Mouse (Mus musculus): Measurements from ENCODE around the gene Wtap. TPM values are rescaled to one million over a fixed set of nuclear protein-coding genes. Genes with fewer than 3 reads are reported as not detected.
A peak's percentile ranks its signal among the peaks of the same experiment; 100 is the strongest.
"Not testable (repeated sequence)": the region's sequence is repeated elsewhere in the genome, so short reads cannot be mapped to it uniquely, and the experiment has no call there.

The Wtap gene
- 42.0 and 42.4 TPM in 2 replicates for polyA plus RNA-seq (2015; fragmentation: Nextera tagmentation; extraction: Ambion mirVana)

DNA sequence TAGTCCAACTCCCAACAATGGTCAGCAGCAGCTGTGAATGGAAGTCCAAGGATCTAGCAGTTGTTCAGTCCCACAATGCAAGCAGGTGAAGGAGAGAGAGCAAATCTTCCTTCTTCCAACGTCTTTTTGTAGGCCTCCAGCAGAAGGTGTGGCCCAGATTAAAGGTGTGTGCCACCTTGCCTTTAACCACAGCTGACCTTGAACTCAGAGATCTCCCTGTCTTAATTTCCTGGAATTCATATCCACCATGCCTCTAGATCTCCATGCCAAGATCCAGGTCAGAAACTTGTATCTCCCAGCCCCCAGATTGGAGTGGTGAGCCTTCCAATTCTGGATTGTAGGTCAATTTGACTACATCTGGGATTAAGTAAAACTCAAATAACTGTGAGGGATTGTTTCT lies at the start of gene Wtap:
Gene Wtap, minus strand, starts transcription at position 101 of the 400 bp plus-strand sequence.
- H3K4me1 ChIP-seq (ENCODE audit: control insufficient read depth, low read depth, low read length): peaks cover 4% of the 10 kb centered on the region
- no peaks in the 10 kb centered on the region for H3K36me3 ChIP-seq (ENCODE audit: control insufficient read depth, insufficient read depth)
- peak within 1 kb of the TSS; percentile 67 for H3K4me2 ChIP-seq (ENCODE audit: low read depth, low read length)
- H3K27me3 ChIP-seq (ENCODE audit: control insufficient read depth, insufficient read depth, low read depth, low read length): no peaks in the 10 kb centered on the region
- WGBS (ENCODE audit: insufficient replicate concordance): 72% methylated on average over 1 of the region's 1 CpGs
- H3K9ac ChIP-seq (ENCODE audit: low read depth, low read length): peak within 1 kb of the TSS; percentile 100
- ATAC-seq (ENCODE audit: low read depth): no peak
- peak within 1 kb of the TSS; percentile 100 for H3K4me3 ChIP-seq (ENCODE audit: low read depth, low read length)
- no peaks in the 10 kb centered on the region for H3K9me3 ChIP-seq (replicated peaks; ENCODE audit: control insufficient read depth, low read length)
- peak within 1 kb of the TSS; percentile 100 for H3K27ac ChIP-seq (ENCODE audit: low read length)

DNA sequence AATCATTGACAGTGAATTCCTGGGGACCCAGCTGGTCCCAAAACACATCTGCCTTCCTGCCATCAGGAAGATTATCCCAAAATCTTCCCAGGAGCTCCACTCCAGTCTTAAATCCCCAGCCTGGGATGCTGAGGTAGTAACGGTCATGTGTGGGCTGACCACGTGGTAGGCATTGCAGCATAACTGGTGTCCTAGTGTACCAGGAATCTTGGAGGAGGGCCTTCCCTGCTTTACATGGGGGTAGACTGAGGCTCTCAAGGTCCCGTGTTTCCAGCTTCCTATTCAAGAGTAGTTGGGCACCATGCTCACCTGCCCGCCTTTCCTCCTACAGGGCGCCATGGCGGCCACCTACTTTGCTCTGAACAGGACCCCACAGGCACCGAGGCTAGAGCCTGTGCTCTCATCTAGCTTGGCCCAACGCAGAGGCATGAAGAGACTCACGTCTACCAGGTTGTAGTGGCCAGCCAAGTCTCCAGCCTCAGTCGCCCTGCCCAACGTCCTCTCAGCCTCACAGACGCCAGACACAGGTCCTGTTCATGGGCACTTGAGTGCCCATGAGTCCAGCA lies 42.7 kb upstream of the Wtap start:
- 71% methylated on average over 4 of the region's 12 CpGs for WGBS (ENCODE audit: insufficient replicate concordance)
- H3K4me1 ChIP-seq (ENCODE audit: control insufficient read depth, low read depth, low read length); H3K27me3 ChIP-seq (ENCODE audit: control insufficient read depth, insufficient read depth, low read depth, low read length); H3K27ac ChIP-seq (ENCODE audit: low read length); ATAC-seq (ENCODE audit: low read depth); H3K4me3 ChIP-seq (ENCODE audit: low read depth, low read length); H3K9me3 ChIP-seq (replicated peaks; ENCODE audit: control insufficient read depth, low read length); H3K36me3 ChIP-seq (ENCODE audit: control insufficient read depth, insufficient read depth); H3K9ac ChIP-seq (ENCODE audit: low read depth, low read length); H3K4me2 ChIP-seq (ENCODE audit: low read depth, low read length): not testable (repeated sequence)

GRCm38 (mm10) chr17:13013316-13013715 lies 19.3 kb upstream of the Wtap start:
- Histone ChIP-seq H3K4me2 (ENCODE audit: low read depth, low read length) (no peak overlapping the region), H3K36me3 (ENCODE audit: control insufficient read depth, insufficient read depth) (peaks cover 29% of the 10 kb centered on the region), H3K27me3 (ENCODE audit: control insufficient read depth, insufficient read depth, low read depth, low read length) (no peaks in the 10 kb centered on the region), H3K9ac (ENCODE audit: low read depth, low read length) (no peak overlapping the region), H3K27ac (ENCODE audit: low read length) (no peak overlapping the region), H3K4me3 (ENCODE audit: low read depth, low read length) (no peak overlapping the region), H3K4me1 (ENCODE audit: control insufficient read depth, low read depth, low read length) (peaks cover 10% of the 10 kb centered on the region), H3K9me3 (replicated peaks; ENCODE audit: control insufficient read depth, low read length) (no peaks in the 10 kb centered on the region)
- WGBS (ENCODE audit: insufficient replicate concordance): 69% methylated on average over 3 of the region's 3 CpGs
- no peak for ATAC-seq (ENCODE audit: low read depth)

GRCm38 (mm10) chr17:13009887-13010286 lies 15.9 kb upstream of the Wtap start:
- H3K36me3 ChIP-seq (ENCODE audit: control insufficient read depth, insufficient read depth): peaks cover 19% of the 10 kb centered on the region
- no peaks in the 10 kb centered on the region for H3K9me3 ChIP-seq (replicated peaks; ENCODE audit: control insufficient read depth, low read length)
- H3K4me3 ChIP-seq (ENCODE audit: low read depth, low read length): no peak overlapping the region
- H3K27ac ChIP-seq (ENCODE audit: low read length): no peak overlapping the region
- no peak overlapping the region for H3K4me2 ChIP-seq (ENCODE audit: low read depth, low read length)
- no peaks in the 10 kb centered on the region for H3K27me3 ChIP-seq (ENCODE audit: control insufficient read depth, insufficient read depth, low read depth, low read length)
- 18% methylated on average over 3 of the region's 3 CpGs for WGBS (ENCODE audit: insufficient replicate concordance)
- no peak for ATAC-seq (ENCODE audit: low read depth)
- H3K9ac ChIP-seq (ENCODE audit: low read depth, low read length): no peak overlapping the region
- peaks cover 21% of the 10 kb centered on the region for H3K4me1 ChIP-seq (ENCODE audit: control insufficient read depth, low read depth, low read length)

DNA sequence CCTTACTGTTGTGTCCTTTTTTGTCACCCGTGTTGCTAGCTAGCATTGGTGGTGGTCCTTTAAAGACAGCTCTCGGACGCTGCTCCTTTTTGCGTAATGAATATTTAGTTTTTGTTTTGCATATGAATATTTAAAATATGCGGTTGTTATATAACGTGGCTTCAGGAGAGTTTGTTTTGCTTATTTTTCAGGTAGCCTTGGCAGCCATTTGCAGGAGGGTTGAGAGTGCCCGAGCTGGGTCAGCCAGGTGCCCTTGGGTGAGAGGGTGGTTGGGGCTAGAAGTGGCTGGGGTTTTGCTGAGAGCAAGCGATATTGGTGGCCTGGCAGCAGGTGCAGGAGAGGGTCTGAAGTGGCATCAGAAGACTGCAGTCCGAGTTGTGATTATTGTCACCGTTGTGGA lies 14.6 kb upstream of the Wtap start:
- Histone ChIP-seq H3K4me3 (ENCODE audit: low read depth, low read length) (peak overlapping the region; percentile 87), H3K36me3 (ENCODE audit: control insufficient read depth, insufficient read depth) (peaks cover 11% of the 10 kb centered on the region), H3K4me2 (ENCODE audit: low read depth, low read length) (peak overlapping the region; percentile 93), H3K27ac (ENCODE audit: low read length) (peak overlapping the region; percentile 94), H3K4me1 (ENCODE audit: control insufficient read depth, low read depth, low read length) (peaks cover 21% of the 10 kb centered on the region), H3K9me3 (replicated peaks; ENCODE audit: control insufficient read depth, low read length) (no peaks in the 10 kb centered on the region), H3K27me3 (ENCODE audit: control insufficient read depth, insufficient read depth, low read depth, low read length) (no peaks in the 10 kb centered on the region), H3K9ac (ENCODE audit: low read depth, low read length) (peak overlapping the region; percentile 86)
- no peak for ATAC-seq (ENCODE audit: low read depth)
- WGBS (ENCODE audit: insufficient replicate concordance): 1% methylated on average over 10 of the region's 10 CpGs

DNA sequence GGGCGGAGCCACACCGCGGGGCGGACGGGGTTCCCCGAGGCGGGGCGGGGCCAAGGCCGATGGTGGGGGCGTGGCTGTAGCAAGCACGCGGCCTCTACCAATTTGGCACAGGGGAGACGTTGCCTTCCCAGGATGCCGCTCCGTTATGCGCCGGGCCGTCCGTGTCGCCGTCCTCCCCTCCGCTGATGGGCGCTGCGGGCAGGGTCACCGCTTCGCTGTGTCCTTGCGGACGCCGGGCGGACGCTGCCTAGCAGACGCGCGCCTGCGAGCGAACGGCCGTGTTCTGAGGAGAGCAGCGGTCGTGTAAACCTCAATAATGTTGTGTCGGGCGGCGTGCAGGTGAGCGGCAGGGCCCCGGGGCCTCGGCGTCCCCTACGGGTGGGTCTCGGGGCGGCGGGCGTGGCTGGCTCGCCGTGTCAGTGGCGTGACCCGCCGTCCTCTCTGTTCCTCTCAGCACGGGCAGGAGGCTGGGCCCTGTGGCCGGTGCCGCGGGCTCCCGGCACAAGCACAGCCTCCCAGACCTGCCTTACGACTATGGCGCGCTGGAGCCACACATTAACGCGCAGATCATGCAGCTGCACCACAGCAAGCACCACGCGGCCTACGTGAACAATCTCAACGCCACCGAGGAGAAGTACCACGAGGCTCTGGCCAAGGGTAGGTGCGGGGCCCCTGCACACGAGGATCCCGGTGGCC lies 13.9 kb upstream of the Wtap start:
- Histone ChIP-seq H3K9me3 (replicated peaks; ENCODE audit: control insufficient read depth, low read length) (no peaks in the 10 kb centered on the region), H3K4me2 (ENCODE audit: low read depth, low read length) (peak overlapping the region; percentile 93), H3K27ac (ENCODE audit: low read length) (peak overlapping the region; percentile 94), H3K27me3 (ENCODE audit: control insufficient read depth, insufficient read depth, low read depth, low read length) (no peaks in the 10 kb centered on the region), H3K4me3 (ENCODE audit: low read depth, low read length) (peak overlapping the region; percentile 87), H3K9ac (ENCODE audit: low read depth, low read length) (peak overlapping the region; percentile 86), H3K36me3 (ENCODE audit: control insufficient read depth, insufficient read depth) (peaks cover 5% of the 10 kb centered on the region), H3K4me1 (ENCODE audit: control insufficient read depth, low read depth, low read length) (peaks cover 21% of the 10 kb centered on the region)
- peak; percentile 99 for ATAC-seq (ENCODE audit: low read depth)
- 0% methylated on average over 76 of the region's 76 CpGs for WGBS (ENCODE audit: insufficient replicate concordance)

DNA sequence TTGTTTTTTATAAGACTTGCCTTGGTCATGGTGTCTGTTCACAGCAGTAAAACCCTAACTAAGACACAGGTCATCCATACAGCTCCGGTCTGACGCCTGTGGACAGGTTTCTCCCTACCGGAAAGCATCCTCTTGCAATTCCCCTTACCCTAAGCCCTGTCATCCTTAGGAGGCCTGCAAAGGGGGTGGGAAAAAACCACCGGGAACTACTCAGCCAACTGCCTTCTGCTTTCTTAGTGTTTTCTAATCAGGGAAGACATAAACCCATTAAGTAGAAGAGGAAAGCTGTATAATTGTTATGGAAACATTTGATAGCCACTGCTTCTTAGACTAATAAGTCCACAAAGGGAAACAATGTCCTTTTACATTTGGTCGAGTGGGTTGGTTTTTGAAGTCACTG lies 13.0 kb upstream of the Wtap start:
- Histone ChIP-seq H3K4me1 (ENCODE audit: control insufficient read depth, low read depth, low read length) (peaks cover 21% of the 10 kb centered on the region), H3K27me3 (ENCODE audit: control insufficient read depth, insufficient read depth, low read depth, low read length) (no peaks in the 10 kb centered on the region), H3K4me2 (ENCODE audit: low read depth, low read length) (peak overlapping the region; percentile 93), H3K9me3 (replicated peaks; ENCODE audit: control insufficient read depth, low read length) (no peaks in the 10 kb centered on the region), H3K4me3 (ENCODE audit: low read depth, low read length) (peak overlapping the region; percentile 87; the same call in 1 of the 2 replicates), H3K27ac (ENCODE audit: low read length) (no peak overlapping the region), H3K9ac (ENCODE audit: low read depth, low read length) (no peak overlapping the region), H3K36me3 (ENCODE audit: control insufficient read depth, insufficient read depth) (peaks cover 4% of the 10 kb centered on the region)
- WGBS (ENCODE audit: insufficient replicate concordance): 63% methylated on average over 5 of the region's 5 CpGs
- no peak for ATAC-seq (ENCODE audit: low read depth)

DNA sequence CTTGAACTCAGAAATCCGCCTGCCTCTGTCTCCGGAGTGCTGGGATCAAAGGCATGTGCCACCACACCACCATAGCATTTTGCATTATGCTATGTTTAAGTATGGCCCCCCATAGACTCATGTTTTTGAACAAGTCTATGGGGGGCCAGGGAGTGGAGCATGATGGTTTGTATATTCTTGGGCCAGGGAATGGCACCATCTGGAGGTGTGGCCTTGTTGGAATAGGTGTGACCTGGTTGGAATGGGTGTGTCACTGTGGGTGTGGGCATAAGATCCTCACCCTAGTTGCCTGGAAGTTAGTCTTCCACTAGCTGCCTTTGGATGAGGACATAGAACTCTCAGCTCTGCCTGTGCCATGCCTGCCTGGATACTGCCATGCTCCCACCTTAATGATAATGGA lies 12.6 kb upstream of the Wtap start, which contains the start of gene Sod2:
Gene Sod2, plus strand, starts transcription at position 301 of the 400 bp plus-strand sequence.
- Histone ChIP-seq H3K4me1 (ENCODE audit: control insufficient read depth, low read depth, low read length) (peaks cover 21% of the 10 kb centered on the region), H3K4me3 (ENCODE audit: low read depth, low read length) (peak within 1 kb of the TSS; percentile 87), H3K4me2 (ENCODE audit: low read depth, low read length) (peak within 1 kb of the TSS; percentile 93), H3K9ac (ENCODE audit: low read depth, low read length) (0 out of 2 replicates have a peak within 1 kb of the TSS, but pooled peaks have one; percentile 18)
- WGBS (ENCODE audit: insufficient replicate concordance): 98% methylated on average over 2 of the region's 2 CpGs
- H3K9me3 ChIP-seq (replicated peaks; ENCODE audit: control insufficient read depth, low read length); ATAC-seq (ENCODE audit: low read depth); H3K27me3 ChIP-seq (ENCODE audit: control insufficient read depth, insufficient read depth, low read depth, low read length); H3K27ac ChIP-seq (ENCODE audit: low read length); H3K36me3 ChIP-seq (ENCODE audit: control insufficient read depth, insufficient read depth): not testable (repeated sequence)

GRCm38 (mm10) chr17:13004436-13004835 lies 10.5 kb upstream of the Wtap start:
- not testable (repeated sequence) for H3K4me2 ChIP-seq (ENCODE audit: low read depth, low read length); H3K36me3 ChIP-seq (ENCODE audit: control insufficient read depth, insufficient read depth); ATAC-seq (ENCODE audit: low read depth); H3K27me3 ChIP-seq (ENCODE audit: control insufficient read depth, insufficient read depth, low read depth, low read length); H3K27ac ChIP-seq (ENCODE audit: low read length); H3K4me3 ChIP-seq (ENCODE audit: low read depth, low read length); H3K9me3 ChIP-seq (replicated peaks; ENCODE audit: control insufficient read depth, low read length); H3K9ac ChIP-seq (ENCODE audit: low read depth, low read length)
- 79% methylated on average over 2 of the region's 2 CpGs for WGBS (ENCODE audit: insufficient replicate concordance)
- peaks cover 19% of the 10 kb centered on the region for H3K4me1 ChIP-seq (ENCODE audit: control insufficient read depth, low read depth, low read length)
